Mouse (Mus musculus): Measurements from ENCODE around the gene Tk2. TPM values are rescaled to one million over a fixed set of nuclear protein-coding genes. Genes with fewer than 3 reads are reported as not detected.

Tk2 gene
- polyA plus RNA-seq, 1 experiment from 2014 or later: 19.8 TPM

DNA sequence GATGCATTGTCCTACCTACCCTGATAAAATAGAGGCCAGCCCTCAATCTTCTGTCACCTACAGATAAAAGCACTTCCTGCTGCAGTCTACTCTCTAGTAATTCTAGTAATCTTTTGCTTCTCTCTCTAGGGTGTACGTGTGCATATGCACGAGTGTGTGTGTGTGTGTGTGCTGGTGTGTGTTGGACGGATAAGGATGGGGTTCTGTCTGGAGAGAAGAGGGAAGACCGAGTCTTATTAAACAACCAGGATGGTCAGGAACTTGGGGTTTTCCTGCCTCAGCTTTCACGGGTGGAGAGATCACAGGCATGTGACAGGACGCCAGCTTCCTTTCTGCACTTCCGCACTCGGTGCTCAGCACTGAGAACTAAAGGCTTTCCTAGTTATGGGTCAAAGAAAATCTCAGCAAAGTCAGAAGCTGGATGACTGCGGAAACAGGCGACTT, 8.9 kb downstream of the Tk2 start:
- ATAC-seq (ENCODE audit: insufficient number of reproducible peaks, insufficient read depth, low FRiP score, low read depth): no peak
- no peak overlapping the region for H3K4me3 ChIP-seq (ENCODE audit: low read depth, low read length)
- no peak overlapping the region for H3K4me2 ChIP-seq (replicated peaks; ENCODE audit: low read depth, low read length)
- no peaks in the 10 kb centered on the region for H3K27me3 ChIP-seq (ENCODE audit: control insufficient read depth, insufficient read depth, low read length)
- peaks cover 54% of the 10 kb centered on the region for H3K36me3 ChIP-seq (ENCODE audit: control insufficient read depth, insufficient read depth, low read length)
- H3K27ac ChIP-seq (ENCODE audit: low read length): no peak overlapping the region
- no peaks in the 10 kb centered on the region for H3K4me1 ChIP-seq (ENCODE audit: control insufficient read depth, insufficient read depth, low read length)
- WGBS: 83% methylated on average over 10 of the region's 10 CpGs
- no peaks in the 10 kb centered on the region for H3K9me3 ChIP-seq (ENCODE audit: control insufficient read depth, low read depth, low read length)
- no peak overlapping the region for H3K9ac ChIP-seq (replicated peaks; ENCODE audit: low read depth, low read length)

GRCm38 (mm10) chr8:104234573-104234972, 13.8 kb downstream of the Tk2 start:
- 44% methylated on average over 6 of the region's 6 CpGs for WGBS
- Histone ChIP-seq H3K27ac (ENCODE audit: low read length) (no peak overlapping the region), H3K27me3 (ENCODE audit: control insufficient read depth, insufficient read depth, low read length) (no peaks in the 10 kb centered on the region), H3K9ac (replicated peaks; ENCODE audit: low read depth, low read length) (no peak overlapping the region), H3K4me2 (replicated peaks; ENCODE audit: low read depth, low read length) (no peak overlapping the region), H3K9me3 (ENCODE audit: control insufficient read depth, low read depth, low read length) (no peaks in the 10 kb centered on the region), H3K4me3 (ENCODE audit: low read depth, low read length) (no peak overlapping the region), H3K36me3 (ENCODE audit: control insufficient read depth, insufficient read depth, low read length) (peaks cover 56% of the 10 kb centered on the region), H3K4me1 (ENCODE audit: control insufficient read depth, insufficient read depth, low read length) (no peaks in the 10 kb centered on the region)
- ATAC-seq (ENCODE audit: insufficient number of reproducible peaks, insufficient read depth, low FRiP score, low read depth): no peak

- Histone ChIP-seq H3K4me3 (ENCODE audit: low read depth, low read length) (no peak overlapping the region), H3K4me1 (ENCODE audit: control insufficient read depth, insufficient read depth, low read length) (no peaks in the 10 kb centered on the region), H3K36me3 (ENCODE audit: control insufficient read depth, insufficient read depth, low read length) (peaks cover 55% of the 10 kb centered on the region), H3K27ac (ENCODE audit: low read length) (no peak overlapping the region), H3K27me3 (ENCODE audit: control insufficient read depth, insufficient read depth, low read length) (no peaks in the 10 kb centered on the region), H3K9me3 (ENCODE audit: control insufficient read depth, low read depth, low read length) (no peaks in the 10 kb centered on the region), H3K9ac (replicated peaks; ENCODE audit: low read depth, low read length) (no peak overlapping the region), H3K4me2 (replicated peaks; ENCODE audit: low read depth, low read length) (no peak overlapping the region)
- ATAC-seq (ENCODE audit: insufficient number of reproducible peaks, insufficient read depth, low FRiP score, low read depth): no peak
- WGBS: 95% methylated on average over 5 of the region's 5 CpGs
Measured at GRCm38 (mm10) chr8:104232919-104233318, 15.4 kb downstream of the Tk2 start.

GRCm38 (mm10) chr8:104232039-104232438, 16.3 kb downstream of the Tk2 start:
- peaks cover 57% of the 10 kb centered on the region for H3K36me3 ChIP-seq (ENCODE audit: control insufficient read depth, insufficient read depth, low read length)
- no peaks in the 10 kb centered on the region for H3K27me3 ChIP-seq (ENCODE audit: control insufficient read depth, insufficient read depth, low read length)
- no peak for ATAC-seq (ENCODE audit: insufficient number of reproducible peaks, insufficient read depth, low FRiP score, low read depth)
- WGBS: 99% methylated on average over 4 of the region's 4 CpGs
- no peaks in the 10 kb centered on the region for H3K9me3 ChIP-seq (ENCODE audit: control insufficient read depth, low read depth, low read length)
- no peaks in the 10 kb centered on the region for H3K4me1 ChIP-seq (ENCODE audit: control insufficient read depth, insufficient read depth, low read length)
- H3K9ac ChIP-seq (replicated peaks; ENCODE audit: low read depth, low read length): no peak overlapping the region
- H3K4me2 ChIP-seq (replicated peaks; ENCODE audit: low read depth, low read length): no peak overlapping the region
- H3K27ac ChIP-seq (ENCODE audit: low read length): no peak overlapping the region
- no peak overlapping the region for H3K4me3 ChIP-seq (ENCODE audit: low read depth, low read length)

GRCm38 (mm10) chr8:104230377-104230776, 18.0 kb downstream of the Tk2 start:
- no peak overlapping the region for H3K4me3 ChIP-seq (ENCODE audit: low read depth, low read length)
- no peak for ATAC-seq (ENCODE audit: insufficient number of reproducible peaks, insufficient read depth, low FRiP score, low read depth)
- H3K27me3 ChIP-seq (ENCODE audit: control insufficient read depth, insufficient read depth, low read length): no peaks in the 10 kb centered on the region
- H3K27ac ChIP-seq (ENCODE audit: low read length): no peak overlapping the region
- peaks cover 50% of the 10 kb centered on the region for H3K36me3 ChIP-seq (ENCODE audit: control insufficient read depth, insufficient read depth, low read length)
- WGBS: 86% methylated on average over 9 of the region's 9 CpGs
- no peaks in the 10 kb centered on the region for H3K9me3 ChIP-seq (ENCODE audit: control insufficient read depth, low read depth, low read length)
- H3K4me2 ChIP-seq (replicated peaks; ENCODE audit: low read depth, low read length): no peak overlapping the region
- H3K4me1 ChIP-seq (ENCODE audit: control insufficient read depth, insufficient read depth, low read length): no peaks in the 10 kb centered on the region
- no peak overlapping the region for H3K9ac ChIP-seq (replicated peaks; ENCODE audit: low read depth, low read length)

GRCm38 (mm10) chr8:104227048-104227447, 21.3 kb downstream of the Tk2 start:
- Histone ChIP-seq H3K4me3 (ENCODE audit: low read depth, low read length) (no peak overlapping the region), H3K9ac (replicated peaks; ENCODE audit: low read depth, low read length) (no peak overlapping the region), H3K4me2 (replicated peaks; ENCODE audit: low read depth, low read length) (no peak overlapping the region), H3K36me3 (ENCODE audit: control insufficient read depth, insufficient read depth, low read length) (peaks cover 37% of the 10 kb centered on the region), H3K27ac (ENCODE audit: low read length) (no peak overlapping the region), H3K4me1 (ENCODE audit: control insufficient read depth, insufficient read depth, low read length) (no peaks in the 10 kb centered on the region), H3K9me3 (ENCODE audit: control insufficient read depth, low read depth, low read length) (no peaks in the 10 kb centered on the region; the same call in 1 of the 2 replicates), H3K27me3 (ENCODE audit: control insufficient read depth, insufficient read depth, low read length) (no peaks in the 10 kb centered on the region)
- 88% methylated on average over 5 of the region's 5 CpGs for WGBS
- ATAC-seq (ENCODE audit: insufficient number of reproducible peaks, insufficient read depth, low FRiP score, low read depth): no peak

- Histone ChIP-seq H3K27ac (ENCODE audit: low read length) (no peak overlapping the region), H3K4me2 (replicated peaks; ENCODE audit: low read depth, low read length) (no peak overlapping the region), H3K4me1 (ENCODE audit: control insufficient read depth, insufficient read depth, low read length) (no peaks in the 10 kb centered on the region), H3K36me3 (ENCODE audit: control insufficient read depth, insufficient read depth, low read length) (no peaks in the 10 kb centered on the region), H3K27me3 (ENCODE audit: control insufficient read depth, insufficient read depth, low read length) (no peaks in the 10 kb centered on the region), H3K9ac (replicated peaks; ENCODE audit: low read depth, low read length) (no peak overlapping the region), H3K4me3 (ENCODE audit: low read depth, low read length) (no peak overlapping the region), H3K9me3 (ENCODE audit: control insufficient read depth, low read depth, low read length) (no peaks in the 10 kb centered on the region; the same call in 1 of the 2 replicates)
- 41% methylated on average over 5 of the region's 5 CpGs for WGBS
- ATAC-seq (ENCODE audit: insufficient number of reproducible peaks, insufficient read depth, low FRiP score, low read depth): no peak
Measured at GRCm38 (mm10) chr8:104219806-104220205, 28.6 kb downstream of the Tk2 start.

DNA sequence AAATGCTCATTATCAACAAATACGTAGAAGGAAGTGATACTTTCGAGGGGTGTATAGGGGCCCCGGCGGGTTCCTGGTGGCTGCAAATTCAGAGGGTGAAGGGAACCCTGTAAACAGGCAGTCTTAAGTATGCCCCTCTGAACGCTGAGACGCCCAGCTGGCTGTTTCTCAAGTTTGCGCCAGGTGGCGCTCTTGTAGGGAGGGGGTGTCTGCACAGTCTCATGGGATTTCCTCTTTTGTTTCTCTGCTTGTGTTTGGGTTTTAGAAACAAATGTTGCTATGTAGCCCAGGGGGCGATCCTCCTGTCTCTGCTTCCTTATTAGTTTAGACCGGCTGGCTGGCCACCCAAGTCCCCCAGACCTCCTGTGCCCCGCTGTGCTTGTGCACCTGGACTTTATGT, 29.3 kb downstream of the Tk2 start:
- no peak for ATAC-seq (ENCODE audit: insufficient number of reproducible peaks, insufficient read depth, low FRiP score, low read depth)

GRCm38 (mm10) chr8:104217601-104218000, 30.8 kb downstream of the Tk2 start:
- Histone ChIP-seq H3K4me3 (ENCODE audit: low read depth, low read length) (no peak overlapping the region), H3K36me3 (ENCODE audit: control insufficient read depth, insufficient read depth, low read length) (no peaks in the 10 kb centered on the region), H3K27ac (ENCODE audit: low read length) (no peak overlapping the region), H3K9me3 (ENCODE audit: control insufficient read depth, low read depth, low read length) (no peaks in the 10 kb centered on the region), H3K9ac (replicated peaks; ENCODE audit: low read depth, low read length) (no peak overlapping the region), H3K4me2 (replicated peaks; ENCODE audit: low read depth, low read length) (no peak overlapping the region), H3K4me1 (ENCODE audit: control insufficient read depth, insufficient read depth, low read length) (no peaks in the 10 kb centered on the region), H3K27me3 (ENCODE audit: control insufficient read depth, insufficient read depth, low read length) (no peaks in the 10 kb centered on the region)
- no peak for ATAC-seq (ENCODE audit: insufficient number of reproducible peaks, insufficient read depth, low FRiP score, low read depth)
- 93% methylated on average over 5 of the region's 5 CpGs for WGBS

More for the DNA sequence above, 29.3 kb downstream of the Tk2 start:
- Histone ChIP-seq H3K9me3 (ENCODE audit: control insufficient read depth, low read depth, low read length) (no peaks in the 10 kb centered on the region; the same call in 1 of the 2 replicates), H3K27me3 (ENCODE audit: control insufficient read depth, insufficient read depth, low read length) (no peaks in the 10 kb centered on the region), H3K9ac (replicated peaks; ENCODE audit: low read depth, low read length) (no peak overlapping the region), H3K36me3 (ENCODE audit: control insufficient read depth, insufficient read depth, low read length) (no peaks in the 10 kb centered on the region), H3K27ac (ENCODE audit: low read length) (no peak overlapping the region), H3K4me2 (replicated peaks; ENCODE audit: low read depth, low read length) (0 out of 2 replicates have a peak overlapping the region, but pooled peaks have one; percentile 0), H3K4me3 (ENCODE audit: low read depth, low read length) (no peak overlapping the region), H3K4me1 (ENCODE audit: control insufficient read depth, insufficient read depth, low read length) (no peaks in the 10 kb centered on the region)
- WGBS: 23% methylated on average over 11 of the region's 11 CpGs

All from stomach, embryonic 14.5 days (tissue).